Mouse (Mus musculus) right cerebral cortex, postnatal 10 days (tissue): Measurements from ENCODE around the gene A630095N17Rik.
A peak's percentile ranks its signal among the peaks of the same experiment; 100 is the strongest.

Source experiments
- DNase-seq, 2 experiments: peaks; one replicate each; pipeline ENCODE4 v3.0.0; 2021; ENCODE audit warnings: low spot score in 2 of 2

Gene A630095N17Rik

GRCm38 (mm10) chr1:75214442-75214841 is 17.5 kb downstream of the A630095N17Rik start:
- no peak for DNase-seq

DNA sequence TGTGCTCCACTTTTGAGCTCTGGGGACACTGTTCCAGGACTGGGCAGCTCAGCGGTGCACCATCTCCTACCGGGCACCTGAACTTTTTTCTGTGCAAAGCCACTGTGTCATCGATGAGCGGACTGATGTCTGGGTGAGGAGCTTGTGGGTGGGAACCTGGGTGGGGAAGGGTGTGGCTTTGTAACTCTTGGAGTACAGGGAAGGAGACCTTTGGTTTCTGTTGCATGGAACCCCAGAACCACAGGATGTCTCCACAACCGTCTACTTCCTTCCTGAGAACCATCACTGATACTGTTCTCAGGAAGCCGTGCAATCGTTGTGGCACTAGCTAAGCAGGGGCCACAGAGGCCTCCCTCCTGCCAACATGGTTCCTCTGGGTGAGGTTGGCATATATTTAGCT is 18.8 kb downstream of the A630095N17Rik start:
- DNase-seq, result no peak

- no peak for DNase-seq
These were observed 19.4 kb downstream of the A630095N17Rik start for GRCm38 (mm10) chr1:75212542-75212941.

DNA sequence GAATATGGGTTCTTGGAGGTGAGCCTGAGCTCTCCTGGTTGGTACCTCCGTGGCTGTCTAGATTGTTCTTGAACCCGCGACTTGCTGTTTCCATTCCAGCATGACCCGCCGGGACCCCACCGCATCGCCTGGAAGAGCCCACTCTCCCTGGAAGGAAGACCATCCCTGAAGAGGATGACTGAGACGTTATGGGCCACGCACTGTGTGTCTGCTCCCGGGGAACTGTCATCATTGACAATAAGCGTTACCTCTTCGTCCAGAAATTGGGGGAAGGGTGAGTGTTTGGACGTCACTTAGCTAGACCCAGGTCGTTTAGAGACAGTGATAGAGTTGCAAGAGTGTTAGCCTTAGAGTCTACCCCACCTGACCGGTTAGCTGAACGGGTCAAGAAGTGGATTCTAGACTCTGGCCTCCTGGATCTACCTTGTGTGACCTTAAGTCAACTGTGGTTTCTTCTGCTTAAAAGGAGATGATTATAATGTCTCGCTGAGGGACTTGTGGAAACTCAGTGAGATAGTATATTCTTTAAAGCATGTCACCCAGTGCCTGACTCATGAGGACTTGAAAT is 20.7 kb downstream of the A630095N17Rik start:
- no peak for DNase-seq

DNA sequence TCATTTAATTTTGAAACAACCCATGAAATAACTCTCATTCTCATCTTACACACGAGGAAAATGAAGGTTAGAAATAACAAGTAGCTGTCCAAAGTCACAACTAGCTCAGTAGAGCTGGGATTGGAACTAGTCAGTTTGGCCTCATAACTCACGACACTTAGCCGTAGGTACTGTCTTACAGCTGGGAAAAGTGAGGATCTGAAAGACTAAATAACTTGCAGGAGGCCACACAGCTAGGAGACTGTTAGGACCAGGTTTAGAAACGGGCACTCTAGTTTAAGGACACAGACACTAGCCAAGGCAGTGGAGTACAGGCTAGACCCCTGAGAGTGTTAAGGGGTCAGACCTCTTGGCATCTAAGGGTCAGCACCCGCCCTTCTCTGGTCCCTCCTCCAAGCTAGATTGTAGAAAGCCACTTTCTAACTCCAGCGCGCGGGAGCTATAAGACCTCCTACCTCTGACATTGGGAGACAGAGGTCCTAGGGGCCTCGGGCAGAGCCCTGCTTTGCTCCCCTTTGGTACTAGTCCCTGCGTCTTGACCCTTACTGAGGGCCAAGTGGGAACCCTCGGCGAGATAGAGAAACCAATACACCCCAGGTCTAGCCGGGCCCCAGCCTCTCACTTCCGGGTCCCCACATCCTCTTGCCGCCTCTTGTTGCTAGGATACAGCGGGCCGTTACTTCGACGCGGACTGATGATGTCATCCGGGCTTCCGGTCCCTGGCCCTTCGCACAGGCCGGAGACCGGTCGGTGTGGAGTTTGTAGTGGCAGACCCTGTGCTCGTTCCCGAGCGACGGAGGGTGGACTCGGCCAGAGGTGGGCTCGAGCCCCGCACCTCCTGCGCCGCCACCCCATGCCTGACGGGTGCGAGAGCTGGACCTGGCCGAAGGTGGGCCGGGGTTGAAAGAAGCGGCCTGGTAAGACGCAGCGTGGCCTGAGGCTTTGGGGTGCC is 21.5 kb downstream of the A630095N17Rik start, which contains the start of the genes Glb1l and Stk16:
TSS of gene Glb1l (minus strand) at position 678 of the 952 bp plus-strand sequence.
TSS of gene Stk16 (plus strand) at position 703 of the 952 bp plus-strand sequence.
- DNase-seq, result peak; percentile 98

GRCm38 (mm10) chr1:75208967-75209678 is 22.8 kb downstream of the A630095N17Rik start:
- peak in 1 of 2 experiments; percentile 52 for DNase-seq

- no peak for DNase-seq
These were observed 30.7 kb downstream of the A630095N17Rik start for GRCm38 (mm10) chr1:75201236-75201635.

- no peak for DNase-seq
These were observed 39.5 kb downstream of the A630095N17Rik start for GRCm38 (mm10) chr1:75192452-75192851.

DNA sequence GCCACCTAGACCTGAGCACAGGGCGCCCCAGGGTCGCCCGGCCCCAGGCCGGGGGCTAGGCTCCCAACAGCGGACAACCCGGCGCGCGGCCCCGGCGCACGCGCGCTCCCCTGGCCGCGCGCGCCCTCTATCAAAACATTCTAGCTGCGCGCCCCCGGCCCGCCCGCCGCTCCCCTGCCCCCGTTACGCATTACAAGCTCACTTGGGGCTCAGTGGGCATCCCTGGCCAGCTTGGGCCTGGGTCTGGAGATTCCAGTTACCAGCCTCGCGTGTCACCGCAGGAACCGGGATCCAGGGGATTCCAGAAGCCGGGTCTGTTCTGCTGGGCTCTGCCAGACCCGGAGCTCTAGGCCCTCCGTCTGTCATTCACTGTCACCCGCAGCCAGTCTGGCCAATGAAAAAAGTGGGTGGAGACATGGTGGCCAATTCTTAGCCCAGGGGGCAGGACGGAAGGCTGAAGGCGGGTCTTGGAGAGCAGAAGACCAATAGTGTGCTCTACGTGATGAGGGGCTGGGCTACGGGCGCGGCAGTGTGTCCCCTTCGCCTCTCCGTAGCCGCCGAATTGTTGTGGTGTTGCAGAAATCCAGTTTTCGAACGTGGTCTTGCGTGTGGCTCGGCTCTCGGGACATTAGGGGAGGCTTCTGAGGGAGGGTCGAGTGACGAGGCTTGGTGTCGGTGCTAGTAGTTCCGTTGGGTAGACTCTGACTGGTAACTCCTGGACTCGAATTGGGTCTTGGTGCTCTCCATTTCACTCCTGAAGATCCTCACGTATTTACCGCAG is 40.1 kb downstream of the A630095N17Rik start, which contains the start of the genes Ankzf1 and Atg9a:
TSS of gene Ankzf1 (plus strand) at position 530 of the 781 bp plus-strand sequence.
TSS of gene Atg9a (minus strand) at position 575 of the 781 bp plus-strand sequence.
- peak; percentile 97 to 99 for DNase-seq

- DNase-seq, result no peak
These were observed 40.7 kb downstream of the A630095N17Rik start for GRCm38 (mm10) chr1:75191258-75191621.

DNA sequence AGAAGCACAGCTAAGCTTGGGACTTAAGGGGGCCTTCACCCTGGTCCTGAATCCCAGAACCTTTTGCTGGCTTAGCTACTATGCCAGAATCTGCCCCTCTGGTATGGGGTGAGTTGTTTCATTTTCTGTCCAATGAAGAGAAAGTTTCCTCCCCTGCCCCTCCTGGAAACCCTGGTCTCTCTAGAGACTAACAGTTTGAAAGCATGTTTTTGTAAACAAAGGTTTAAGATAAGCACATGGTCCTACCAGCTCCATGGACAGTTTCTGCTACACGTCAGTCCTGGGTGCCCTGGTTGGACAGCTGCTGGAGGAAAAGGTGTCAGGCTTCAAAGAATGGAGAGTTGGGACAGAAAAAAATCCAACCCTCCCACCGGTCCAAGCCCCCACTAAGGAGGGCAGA is 41.3 kb downstream of the A630095N17Rik start:
- no peak for DNase-seq

GRCm38 (mm10) chr1:75187914-75188483 is 43.9 kb downstream of the A630095N17Rik start:
- no peak for DNase-seq

DNA sequence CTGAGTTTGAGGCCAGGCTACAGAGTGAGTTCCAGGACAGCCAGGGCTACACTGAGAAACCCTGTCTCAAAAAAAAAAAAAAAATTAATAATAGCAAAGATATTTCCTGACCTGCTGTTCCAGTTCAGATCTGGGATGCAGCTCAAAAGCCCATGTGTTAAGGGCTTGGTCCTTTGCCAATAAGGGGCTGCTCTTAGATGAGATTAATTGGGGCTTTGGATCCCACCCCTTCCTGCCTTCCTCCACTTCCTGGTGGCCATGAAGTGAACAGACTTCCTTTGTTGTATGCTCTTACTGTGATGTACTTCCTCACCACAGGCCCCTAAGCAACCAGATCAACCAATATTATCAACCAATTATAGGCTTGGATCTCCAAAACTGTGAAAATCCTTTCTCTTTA is 44.8 kb downstream of the A630095N17Rik start:
- no peak for DNase-seq

- DNase-seq, result no peak
These were observed 46.4 kb downstream of the A630095N17Rik start for GRCm38 (mm10) chr1:75185495-75185894.

DNA sequence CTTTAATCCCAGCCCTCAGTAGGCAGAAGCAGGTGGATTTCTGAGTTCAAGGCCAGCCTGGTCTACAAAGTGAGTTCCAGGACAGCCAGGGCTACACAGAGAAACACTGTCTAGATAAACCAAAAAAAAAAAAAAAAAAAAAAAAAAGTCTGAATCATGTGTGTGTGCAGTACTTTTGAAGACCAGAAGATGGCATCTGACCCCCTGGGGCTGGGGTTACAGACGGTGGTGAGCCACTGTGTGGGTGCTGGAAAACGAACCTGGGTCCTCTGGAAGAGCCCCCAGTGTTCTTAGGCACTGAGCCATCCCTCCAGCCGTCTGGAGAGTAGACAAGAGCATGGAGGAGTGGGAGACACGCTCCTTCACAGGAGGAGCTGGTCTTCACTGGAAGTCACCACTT is 49.7 kb downstream of the A630095N17Rik start:
- DNase-seq, result no peak

DNA sequence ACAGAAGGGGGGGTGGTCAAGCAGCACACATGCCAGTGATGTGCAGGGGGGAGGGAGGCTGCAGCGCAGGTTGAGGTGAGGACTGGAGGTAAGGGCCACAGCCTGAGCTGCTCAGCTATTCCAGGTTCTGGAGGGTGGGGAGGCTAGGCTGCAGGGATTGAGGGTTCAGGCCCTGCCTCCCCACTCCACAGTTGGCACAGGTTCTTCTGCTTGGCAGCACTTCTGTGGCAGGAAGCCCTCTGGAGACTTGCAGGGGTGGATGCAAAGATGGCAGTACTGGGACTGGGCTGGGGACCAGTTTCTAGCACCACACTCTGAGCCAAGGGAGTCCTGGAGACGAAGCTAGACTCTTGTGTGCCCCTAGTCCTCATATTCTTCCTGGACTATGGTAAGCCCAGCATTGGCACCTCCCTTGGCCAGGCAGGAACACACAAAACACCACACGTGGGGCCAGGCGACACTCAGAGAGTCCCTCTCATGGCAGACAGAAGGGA is 50.5 kb downstream of the A630095N17Rik start:
- no peak for DNase-seq

- DNase-seq, result no peak
These were observed 51.2 kb downstream of the A630095N17Rik start for GRCm38 (mm10) chr1:75180741-75181140.

DNA sequence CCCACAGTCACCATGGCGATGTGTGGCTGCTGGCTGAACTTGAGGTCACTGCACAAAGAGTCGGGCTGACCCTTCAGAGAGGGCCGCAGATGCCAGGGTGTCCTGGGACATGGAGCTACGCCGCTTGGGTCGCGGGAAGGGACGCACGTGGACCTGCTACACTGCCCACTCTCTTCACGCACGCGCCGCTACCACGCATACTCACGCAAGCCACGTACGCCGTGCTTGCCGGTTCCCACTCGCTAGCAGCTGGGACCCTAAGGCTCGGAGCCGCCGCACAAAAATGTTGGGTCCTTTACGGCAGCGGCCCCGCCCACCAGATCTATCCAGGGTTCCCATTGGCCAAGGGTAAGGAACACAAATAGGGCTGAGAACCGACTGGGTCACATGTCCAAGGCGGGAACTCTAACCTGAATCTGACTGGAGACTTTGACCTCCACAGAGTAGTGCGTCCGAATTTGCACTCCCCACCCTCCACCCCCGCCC is 51.8 kb downstream of the A630095N17Rik start, which contains the start of gene Abcb6:
TSS of gene Abcb6 (minus strand) at position 288 of the 486 bp plus-strand sequence.
- peak; percentile 96 to 98 for DNase-seq

- DNase-seq, result peak; percentile 80 to 83
These were observed 52.4 kb downstream of the A630095N17Rik start for GRCm38 (mm10) chr1:75179334-75180104.
